Mouse (Mus musculus) hematopoietic stem cell, adult 5-6 weeks (primary cell): ENCODE data around the gene Plcg2. TPM values are rescaled to one million over a fixed set of nuclear protein-coding genes. Genes with fewer than 3 reads are reported as not detected.
A peak's percentile ranks its signal among the peaks of the same experiment; 100 is the strongest.

Experiments used
- ATAC-seq, 2 experiments: fragments of 125-278 bp in 1 of 2; replicated peaks in 1 of 2; 2 replicates each; pipeline ENCODE4 v1.8.0; 2016 to 2017; ENCODE audit warnings: inconsistent platforms in 2 of 2, mild to moderate bottlenecking in 2 of 2, moderate number of reproducible peaks in 2 of 2, low read depth in 1 of 2, moderate TSS enrichment in 1 of 2; ENCODE audit not compliant: low FRiP score in 2 of 2, poor library complexity in 2 of 2, severe bottlenecking in 2 of 2, insufficient read depth in 1 of 2, low TSS enrichment in 1 of 2
- total RNA-seq: library from RNA; stranded (forward); fragments of 172-1452, 232-1000 nt; gene quantifications from 2 replicates; pipeline ENCODE4 v1.2.3, GENCODE M21; 2017

The Plcg2 gene
- total RNA-seq, 1 experiment from 2014 or later = 121 TPM

- peak; percentile 42 to 80; a peak in 2 of 4 replicates for ATAC-seq
Measured at GRCm38 (mm10) chr8:117646020-117646419, 147.9 kb downstream of the Plcg2 start.

GRCm38 (mm10) chr8:117646440-117646839 is 148.3 kb downstream of the Plcg2 start:
- ATAC-seq = no peak

GRCm38 (mm10) chr8:117652318-117652717 is 154.2 kb downstream of the Plcg2 start:
- no peak for ATAC-seq

- no peak for ATAC-seq
Measured at GRCm38 (mm10) chr8:117658990-117659389, 160.9 kb downstream of the Plcg2 start.

- ATAC-seq = no peak
Measured at GRCm38 (mm10) chr8:117660358-117661031, 162.4 kb downstream of the Plcg2 start.

GRCm38 (mm10) chr8:117667349-117668124 is 169.4 kb downstream of the Plcg2 start:
- no peak for ATAC-seq

- ATAC-seq = no peak
Measured at GRCm38 (mm10) chr8:117670461-117670860, 172.4 kb downstream of the Plcg2 start.

GRCm38 (mm10) chr8:117672558-117672957 is 174.5 kb downstream of the Plcg2 start:
- ATAC-seq = no peak

GRCm38 (mm10) chr8:117673430-117673830 is 175.3 kb downstream of the Plcg2 start, which contains the start of gene Sdr42e1:
Gene Sdr42e1 (minus strand): TSS chr8:117673689.
- ATAC-seq = peak; percentile 86 to 93

GRCm38 (mm10) chr8:117675171-117675570 is 177.1 kb downstream of the Plcg2 start:
- ATAC-seq = no peak

GRCm38 (mm10) chr8:117676460-117676859 is 178.4 kb downstream of the Plcg2 start:
- ATAC-seq = no peak

GRCm38 (mm10) chr8:117677011-117677410 is 178.9 kb downstream of the Plcg2 start:
- no peak for ATAC-seq

- no peak for ATAC-seq
Measured at GRCm38 (mm10) chr8:117678650-117679049, 180.6 kb downstream of the Plcg2 start.

GRCm38 (mm10) chr8:117683925-117684472 is 185.9 kb downstream of the Plcg2 start:
- peak in 1 of 2 experiments; percentile 31; a peak in 1 of 4 replicates for ATAC-seq

- peak in 1 of 2 experiments; percentile 54; a peak in 2 of 4 replicates for ATAC-seq
Measured at GRCm38 (mm10) chr8:117684504-117684903, 186.4 kb downstream of the Plcg2 start.
